Mouse (Mus musculus) thymus, adult 18-20 months (tissue): ENCODE data around the gene Tbk1.

Experiments
- DNase-seq, 2 experiments: peaks; one replicate each; pipeline ENCODE4 v3.0.0; 2022; ENCODE audit warnings: mixed read lengths in 2 of 2

Gene Tbk1

DNA sequence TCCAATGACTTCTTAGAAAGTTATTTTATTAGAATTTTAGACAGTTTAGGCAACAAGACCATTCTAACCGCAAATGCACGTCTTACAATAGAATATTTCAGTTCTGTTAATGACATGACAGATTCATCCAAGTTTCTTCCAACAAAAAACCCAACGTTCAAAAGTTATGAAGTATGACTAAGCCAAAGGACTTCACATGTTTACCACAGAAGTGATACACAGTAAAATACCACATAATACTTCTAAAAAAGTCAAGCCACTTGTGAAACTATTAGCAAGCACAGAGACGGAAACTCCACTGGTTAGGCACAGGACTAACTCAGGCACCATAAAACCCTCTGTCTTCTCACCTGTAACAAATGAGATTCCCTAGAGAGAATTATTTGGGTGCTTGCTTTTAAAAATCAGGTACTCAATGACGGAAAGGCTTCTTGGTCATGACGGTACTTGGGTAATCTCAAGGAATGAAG is 819 bp upstream of the Tbk1 start:
- no peak for DNase-seq

DNA sequence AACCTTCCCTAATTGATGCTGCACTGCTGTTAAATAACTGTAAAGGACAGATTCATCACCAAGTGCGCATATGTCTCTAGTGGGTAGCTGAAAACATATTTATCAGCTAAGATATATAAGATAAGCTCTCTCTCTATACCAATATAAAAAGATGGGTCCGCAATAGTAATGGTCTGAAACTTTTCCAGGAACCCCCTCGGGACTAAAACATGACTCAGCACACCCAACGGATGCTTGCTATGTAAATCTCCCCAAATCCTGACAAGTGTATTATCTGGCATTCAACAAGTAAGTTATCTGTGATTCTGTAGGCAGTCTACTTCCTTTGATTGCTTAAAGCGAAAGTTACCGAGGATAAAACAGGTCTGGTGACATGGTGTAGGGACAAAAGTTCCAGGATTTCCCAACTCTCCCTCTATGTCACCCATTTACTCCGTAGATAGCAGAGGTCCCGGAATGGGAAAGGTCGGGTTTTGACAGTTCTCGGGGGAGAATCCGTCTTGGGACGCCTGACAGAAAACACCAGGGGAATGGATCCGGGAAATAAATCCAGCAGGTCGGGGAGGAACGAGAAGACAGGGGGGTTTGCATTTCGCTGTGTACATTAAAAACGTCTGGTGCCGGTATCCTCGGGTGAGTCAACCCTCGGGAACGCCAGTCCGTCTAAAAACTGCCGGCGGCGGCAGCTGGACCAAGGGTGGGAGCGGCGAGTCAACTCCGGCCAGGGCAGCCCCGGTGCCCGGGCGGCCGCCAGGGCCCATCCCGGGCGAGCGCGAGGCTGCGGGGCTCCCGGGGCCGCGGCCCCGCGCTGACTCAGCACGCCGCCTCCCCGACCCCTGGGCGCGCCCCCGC is 570 bp downstream of the Tbk1 start:
- peak in 1 of 2 experiments; percentile 32 for DNase-seq

DNA sequence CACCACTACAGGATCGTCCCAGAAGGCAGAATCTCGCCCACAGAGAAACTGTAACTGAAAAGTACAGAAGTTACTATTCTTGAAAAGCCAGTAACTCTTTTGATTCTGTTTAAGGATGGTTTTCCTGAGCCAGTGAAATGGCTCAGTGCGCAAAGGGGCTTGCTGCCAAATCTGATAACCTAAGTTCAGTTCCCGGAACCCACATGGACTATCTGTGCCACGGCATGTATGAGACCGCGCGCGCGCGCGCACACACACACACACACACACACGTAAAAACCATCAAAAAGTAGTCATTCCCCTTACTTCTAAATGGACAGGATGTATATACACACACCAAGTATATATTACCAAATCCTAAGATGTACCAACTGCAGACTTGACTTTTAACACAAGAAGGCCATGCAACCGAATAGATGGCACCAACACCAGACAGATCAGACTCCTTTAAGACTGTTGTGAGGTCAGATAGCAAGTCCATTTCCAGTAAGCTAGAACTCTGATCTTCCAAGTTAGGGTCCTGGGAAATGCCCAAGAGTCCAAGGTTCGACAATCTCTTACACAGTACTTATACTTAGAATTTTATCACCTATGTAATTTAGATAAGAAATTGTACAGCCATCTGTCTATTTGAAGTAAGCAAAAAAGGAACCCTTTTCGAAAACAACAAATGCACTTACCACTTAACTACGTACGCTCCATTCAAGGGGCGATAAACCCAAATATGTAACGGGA is 1.4 kb downstream of the Tbk1 start:
- no peak for DNase-seq

DNA sequence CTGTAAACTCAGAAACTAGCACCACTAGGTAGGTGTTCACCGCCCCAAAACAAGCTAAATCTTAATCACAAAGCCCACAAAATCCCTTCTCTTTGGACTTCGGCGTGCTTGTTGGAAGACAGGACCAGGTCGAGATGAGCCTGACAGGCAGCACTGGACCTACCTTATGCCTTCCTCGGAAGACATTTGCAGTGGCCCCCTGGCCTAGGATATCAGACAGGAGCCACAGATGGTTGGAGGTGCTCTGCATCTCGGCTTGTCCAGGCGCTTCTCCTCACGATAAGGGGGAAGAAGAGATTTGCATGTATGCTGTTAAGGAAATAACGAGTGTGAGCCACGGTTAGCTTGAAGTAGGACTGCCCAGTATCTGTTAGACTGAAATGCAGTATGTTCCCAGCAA is 2.6 kb downstream of the Tbk1 start:
- no peak for DNase-seq

DNA sequence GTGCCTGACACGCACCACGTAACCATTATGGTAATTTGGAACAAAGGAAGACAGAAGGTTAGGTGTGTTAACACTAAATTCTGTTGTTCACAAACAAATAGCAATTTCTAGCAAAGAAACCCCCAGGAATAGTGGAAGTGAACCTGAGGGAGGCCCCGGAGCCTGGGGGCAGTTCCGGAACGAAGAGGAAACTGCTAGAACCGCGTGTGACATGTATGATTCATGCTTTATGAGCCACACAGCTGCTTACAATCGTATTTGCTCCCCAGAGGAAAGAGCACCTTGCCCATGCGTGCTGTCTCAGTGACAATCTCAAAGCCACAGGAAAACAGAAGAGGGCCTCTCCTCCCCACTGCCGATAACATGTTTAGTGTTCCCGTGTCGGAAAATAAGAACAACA is 3.6 kb downstream of the Tbk1 start:
- no peak for DNase-seq

DNA sequence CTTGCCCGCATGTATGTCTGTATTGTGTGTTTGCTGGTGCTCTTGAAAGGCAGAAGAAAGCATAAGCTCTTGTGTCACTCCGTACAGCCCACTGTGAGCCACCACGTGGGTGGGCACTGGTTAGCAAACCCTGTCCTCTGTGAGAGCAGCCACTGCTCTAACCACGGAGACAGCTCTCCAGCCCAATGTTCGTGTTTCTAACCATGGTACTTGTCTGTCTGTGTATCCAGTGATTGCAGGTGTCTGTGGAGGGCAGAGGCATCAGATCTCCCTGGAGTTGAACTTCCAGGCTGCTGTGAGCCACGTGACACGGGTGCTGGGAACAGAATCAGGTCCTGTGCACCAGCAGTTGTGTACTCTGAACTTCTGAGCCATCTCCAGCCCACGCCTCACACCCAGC is 4.3 kb downstream of the Tbk1 start:
- DNase-seq = no peak

DNA sequence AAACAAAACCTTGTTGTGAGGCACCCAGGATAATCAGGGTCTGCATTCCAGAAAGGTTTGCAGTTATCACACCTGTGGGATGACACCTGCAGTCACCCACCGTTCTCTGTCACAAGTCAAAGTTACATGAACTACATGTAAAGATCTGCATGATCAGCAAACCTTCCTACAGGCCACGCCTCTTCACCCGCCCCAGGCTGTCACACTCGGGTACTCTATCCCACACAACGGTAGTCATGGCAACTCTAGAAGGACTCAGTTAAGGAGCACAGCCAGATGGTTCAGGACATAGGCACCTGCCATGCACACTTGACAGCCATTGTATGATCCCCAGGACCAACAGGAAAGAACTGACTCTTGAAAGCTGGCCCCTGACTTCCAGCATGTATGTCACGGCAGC is 5.2 kb downstream of the Tbk1 start:
- no peak for DNase-seq

DNA sequence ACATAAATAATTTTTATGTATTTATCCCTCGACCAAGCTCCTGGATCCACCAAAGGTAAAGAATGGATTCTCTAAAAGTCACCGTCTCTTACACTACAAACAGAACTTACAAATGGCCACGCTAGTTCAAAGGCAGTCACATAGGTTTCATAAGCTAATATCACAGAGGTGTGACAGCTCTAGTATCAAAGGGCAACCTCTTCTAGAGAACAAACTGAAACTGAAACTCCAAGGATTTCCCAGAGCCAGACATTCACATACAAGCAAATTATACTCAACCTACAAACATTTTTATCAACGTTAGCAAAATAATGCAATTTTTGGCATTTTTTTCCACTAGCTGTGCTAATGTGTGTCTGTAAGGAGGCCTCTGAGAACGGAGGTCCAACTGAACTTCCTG is 6.2 kb downstream of the Tbk1 start:
- no peak for DNase-seq

DNA sequence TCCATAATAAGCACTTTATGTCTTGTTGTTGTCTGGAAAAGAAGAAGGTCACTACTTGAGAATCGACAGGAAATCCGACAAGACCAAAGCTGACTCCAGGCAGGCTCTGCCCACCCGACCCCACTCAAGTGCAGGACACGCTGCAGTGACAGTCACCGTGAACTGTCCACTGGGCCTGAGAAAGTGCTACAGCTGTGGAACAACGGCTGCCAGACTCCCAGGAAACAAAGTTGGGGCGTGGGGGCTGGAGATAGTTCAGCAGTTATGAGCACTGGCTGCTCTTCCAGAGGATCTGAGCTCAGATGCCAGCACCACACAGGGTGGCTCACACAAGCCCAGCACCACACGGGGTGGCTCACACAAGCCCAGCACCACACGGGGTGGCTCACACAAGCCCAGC is 10.2 kb downstream of the Tbk1 start:
- DNase-seq = no peak

DNA sequence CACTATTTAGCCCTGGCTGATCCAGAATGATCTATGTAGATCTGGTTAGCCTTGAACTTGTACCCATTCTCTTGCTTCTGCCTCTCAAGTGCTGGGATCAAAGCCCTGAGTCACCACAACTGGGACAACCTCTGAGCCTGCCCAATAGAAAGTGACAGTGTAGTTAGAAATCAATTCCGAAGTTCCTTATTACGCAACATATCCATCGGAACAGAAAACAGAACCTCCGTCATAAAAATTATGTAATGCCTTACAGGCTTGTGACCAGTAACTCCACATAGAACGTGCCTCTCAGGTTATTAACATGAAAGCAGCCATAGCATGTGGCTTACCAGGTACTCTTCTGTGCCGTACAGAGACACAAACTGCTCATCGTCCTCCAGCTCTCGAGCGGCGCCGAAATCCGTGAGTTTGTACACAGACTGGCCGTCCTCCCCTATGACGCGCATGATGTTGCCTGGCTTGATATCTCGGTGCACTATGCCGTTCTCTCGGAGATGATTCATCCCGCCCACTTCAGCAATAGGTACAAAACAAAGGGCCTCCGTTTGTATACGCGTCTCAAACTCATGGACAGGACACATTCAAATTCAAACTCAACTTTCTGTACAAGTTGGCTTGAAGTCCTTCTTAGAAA is 15.0 kb downstream of the Tbk1 start:
- DNase-seq = no peak

DNA sequence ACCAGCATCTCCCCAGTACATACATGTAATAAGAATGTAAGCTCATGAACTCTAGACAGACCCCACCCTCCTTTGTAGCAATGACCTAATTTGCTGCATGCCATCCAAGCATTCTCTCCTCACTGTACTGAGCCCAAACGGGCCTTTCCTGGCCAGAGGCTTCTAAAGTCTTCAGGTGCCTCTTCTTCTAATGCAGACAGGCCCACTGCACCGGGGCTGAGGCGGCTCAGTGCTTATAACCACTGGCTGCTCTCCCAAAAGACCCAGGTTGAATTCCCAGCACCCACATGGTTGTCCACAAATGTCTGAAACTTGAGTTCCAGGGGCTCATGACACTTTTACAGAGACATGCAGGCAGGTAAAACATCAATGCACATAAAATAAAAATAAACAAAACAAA is 15.6 kb downstream of the Tbk1 start:
- no peak for DNase-seq

DNA sequence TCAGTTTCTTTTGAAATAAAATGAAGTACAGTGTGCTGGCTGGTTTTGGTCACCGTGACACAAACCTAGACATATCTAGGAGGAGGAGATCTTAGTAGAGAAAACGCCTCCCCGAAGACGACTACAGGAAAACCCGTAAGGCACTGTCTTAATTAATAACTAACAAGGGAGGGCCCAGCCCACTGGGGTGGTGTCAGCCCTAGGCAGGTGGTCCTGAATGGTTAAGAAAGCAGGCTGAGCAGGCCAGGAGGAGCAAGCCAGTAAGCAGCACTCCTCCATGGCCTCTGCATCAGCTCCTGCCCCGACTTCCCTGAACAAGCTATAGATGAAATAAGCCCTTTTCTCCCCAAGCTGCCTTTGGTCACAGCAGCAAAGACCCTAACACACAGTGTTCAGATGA is 16.8 kb downstream of the Tbk1 start:
- DNase-seq = no peak

DNA sequence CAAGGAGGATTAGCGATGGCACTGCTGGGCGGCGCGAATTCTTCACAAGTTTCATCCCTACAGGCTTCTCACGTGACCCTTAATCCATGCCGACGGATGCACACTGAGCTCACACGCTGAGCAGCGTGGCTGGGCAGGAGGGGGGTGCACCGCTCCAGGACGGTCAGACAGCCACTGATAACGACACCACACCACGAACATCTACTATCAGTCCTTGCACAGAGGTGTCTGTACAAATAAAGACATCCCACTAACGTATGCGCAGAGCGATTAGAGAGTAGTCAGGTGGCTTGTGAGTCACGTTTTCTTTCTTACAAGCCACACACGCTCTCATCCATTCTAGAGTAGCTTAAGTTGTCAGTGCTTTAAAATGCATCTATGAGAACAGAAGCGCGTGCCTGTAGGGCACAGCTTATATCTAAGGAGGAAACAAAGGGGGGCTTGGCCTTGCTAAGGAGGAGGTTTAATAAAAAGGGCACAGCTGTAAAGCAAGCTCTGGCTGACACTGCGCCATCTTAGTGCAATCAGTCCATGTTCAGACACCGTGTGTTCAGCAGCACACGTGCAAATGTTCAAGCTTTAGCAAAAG is 17.5 kb downstream of the Tbk1 start:
- no peak for DNase-seq

DNA sequence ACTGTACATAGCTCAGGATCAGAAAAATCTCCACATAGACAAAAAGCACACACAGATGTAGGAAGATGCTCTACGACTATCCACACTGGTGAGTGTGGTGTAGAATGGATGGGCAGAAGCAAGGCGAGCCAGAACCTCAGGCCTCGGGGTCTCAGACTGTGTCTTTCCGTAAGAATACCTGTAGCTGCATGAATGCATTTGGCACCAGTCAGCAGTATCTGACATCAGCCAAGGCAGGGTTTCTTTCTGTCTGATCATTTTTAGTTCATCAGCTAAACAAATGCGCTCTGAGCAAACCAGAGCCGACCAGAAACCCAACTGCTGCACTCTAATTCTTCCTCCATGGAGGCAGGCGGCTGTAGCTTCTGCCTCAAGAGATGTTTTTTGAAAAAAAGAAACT is 18.1 kb downstream of the Tbk1 start:
- no peak for DNase-seq

DNA sequence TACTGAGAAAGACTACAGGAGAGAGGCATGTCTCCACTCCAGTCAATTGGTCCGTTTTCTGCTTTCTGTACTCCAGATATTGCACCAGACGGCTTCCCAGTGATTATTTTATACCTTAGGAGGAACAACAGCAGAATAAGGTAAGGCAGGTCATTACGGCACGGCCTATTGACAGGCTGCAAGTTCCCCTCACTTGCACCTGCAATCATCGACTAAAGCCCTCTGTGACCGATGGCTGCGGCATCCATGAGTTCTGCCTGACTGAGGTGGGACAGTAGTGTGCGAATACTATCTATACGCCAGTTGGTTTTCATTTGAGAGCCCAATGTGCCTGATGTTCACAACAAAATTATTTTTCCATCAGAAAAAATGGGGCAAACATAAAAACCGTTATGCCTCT is 18.6 kb downstream of the Tbk1 start:
- DNase-seq = no peak

DNA sequence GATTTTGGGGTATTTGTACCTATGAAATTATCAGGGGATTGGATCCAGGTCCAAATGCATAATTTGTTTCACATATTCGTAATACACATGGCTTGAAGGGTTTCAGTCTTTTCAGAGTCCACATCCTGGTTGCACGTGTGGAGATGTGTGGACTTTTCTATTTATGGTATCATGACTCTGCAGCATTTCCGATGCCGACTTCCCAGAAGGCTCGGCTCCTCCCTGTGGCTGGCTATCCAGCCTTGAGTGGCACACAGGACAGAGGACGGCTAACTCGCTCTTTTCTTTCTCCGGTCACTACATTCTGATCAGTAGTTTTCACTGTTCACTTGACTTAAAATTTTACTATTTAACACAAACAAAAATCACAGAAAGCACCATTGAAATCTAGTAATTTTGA is 22.1 kb downstream of the Tbk1 start:
- no peak for DNase-seq

DNA sequence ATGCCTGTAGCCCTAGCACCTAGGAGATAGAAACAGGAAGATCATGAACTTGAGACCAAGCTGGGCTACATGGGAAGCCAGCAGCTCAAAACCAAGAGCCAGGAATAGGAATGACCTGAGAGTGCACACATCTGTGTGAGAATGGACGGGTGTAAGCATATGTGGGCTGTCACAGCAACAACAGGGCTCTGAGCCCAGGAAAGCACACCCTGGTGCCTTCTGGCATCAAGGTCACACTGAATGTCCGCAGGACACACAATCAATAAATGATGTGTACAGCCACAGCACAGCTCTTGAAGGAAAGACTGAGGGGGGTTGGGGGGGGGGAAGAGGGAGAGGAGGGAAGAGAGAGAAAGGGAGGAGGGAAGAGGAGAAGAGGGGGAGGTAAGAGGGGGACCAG is 28.4 kb downstream of the Tbk1 start:
- DNase-seq = no peak

DNA sequence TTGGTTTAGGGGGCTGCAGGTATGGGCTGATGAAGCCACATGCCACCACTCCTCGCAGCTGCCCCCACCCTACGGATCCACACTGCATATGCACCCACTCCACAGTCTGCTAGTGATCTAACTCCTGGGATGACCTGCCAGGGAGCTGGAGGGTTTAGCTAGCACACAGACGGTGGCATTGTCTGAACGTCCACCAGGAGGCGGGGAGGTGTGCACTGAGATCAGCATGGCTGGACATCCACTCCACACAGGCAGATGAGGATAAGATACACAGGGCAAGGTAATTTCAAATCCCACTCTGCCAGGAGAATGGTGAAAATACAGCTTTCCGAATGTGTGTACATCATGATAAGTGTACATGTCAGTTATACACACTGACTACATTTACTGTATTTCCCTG is 30.3 kb downstream of the Tbk1 start:
- DNase-seq = no peak

DNA sequence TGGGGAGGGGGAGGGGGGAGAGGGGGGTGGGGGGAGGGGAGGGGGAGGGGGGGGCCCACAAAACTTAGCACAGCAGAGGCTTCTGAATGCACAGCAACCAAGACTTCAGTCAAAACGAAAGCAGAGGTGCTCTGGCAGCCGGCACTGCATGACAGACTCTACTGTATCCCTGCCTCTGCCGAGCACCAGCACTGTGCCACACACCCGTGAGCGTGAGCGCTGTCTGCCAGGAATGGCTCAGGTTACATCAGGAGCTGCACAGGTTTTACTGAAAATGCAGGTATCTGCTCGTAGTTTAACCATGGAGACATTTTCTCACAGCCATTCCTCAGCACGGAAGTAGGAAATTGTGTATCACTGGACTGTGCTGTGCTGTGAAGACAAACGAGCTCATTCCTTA is 36.3 kb downstream of the Tbk1 start:
- DNase-seq = no peak

DNA sequence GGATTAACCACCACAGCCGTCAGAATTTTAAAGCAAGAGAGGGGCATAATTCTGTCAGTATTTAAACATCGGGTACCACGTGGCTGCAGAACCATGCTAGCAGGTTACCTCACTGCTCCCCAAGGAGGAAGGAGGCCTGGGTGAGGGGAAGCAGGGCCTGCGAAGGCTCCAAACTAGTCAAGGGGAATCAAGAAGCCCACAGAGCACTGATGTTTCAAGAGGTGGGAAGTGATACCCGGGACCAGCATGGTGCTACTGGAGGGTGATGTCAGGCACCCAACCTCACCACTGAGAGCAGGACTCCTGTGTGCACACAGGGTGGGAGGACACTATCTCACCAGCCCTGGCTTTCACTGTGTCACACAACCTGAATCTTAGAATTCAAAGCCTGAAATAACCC is 36.9 kb downstream of the Tbk1 start:
- no peak for DNase-seq

DNA sequence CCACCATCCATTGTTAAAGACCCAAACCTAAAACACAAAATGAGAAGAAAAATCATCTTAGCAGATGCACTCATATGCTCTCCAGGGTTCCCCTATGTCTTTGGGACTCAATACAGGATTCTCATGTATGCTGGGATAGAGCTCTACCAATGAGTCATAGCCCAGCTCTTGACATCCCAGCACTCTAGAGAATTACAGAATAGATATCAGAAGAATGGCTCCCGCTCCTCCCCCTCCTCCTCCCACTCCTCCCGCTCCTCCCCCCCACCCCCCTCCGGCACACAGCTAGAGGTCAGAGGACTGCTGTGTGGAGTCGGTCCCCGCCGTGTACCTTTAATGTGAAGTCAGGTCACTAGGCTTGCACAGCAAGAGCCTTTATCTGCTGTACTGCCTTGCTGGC is 39.4 kb downstream of the Tbk1 start:
- DNase-seq = no peak

DNA sequence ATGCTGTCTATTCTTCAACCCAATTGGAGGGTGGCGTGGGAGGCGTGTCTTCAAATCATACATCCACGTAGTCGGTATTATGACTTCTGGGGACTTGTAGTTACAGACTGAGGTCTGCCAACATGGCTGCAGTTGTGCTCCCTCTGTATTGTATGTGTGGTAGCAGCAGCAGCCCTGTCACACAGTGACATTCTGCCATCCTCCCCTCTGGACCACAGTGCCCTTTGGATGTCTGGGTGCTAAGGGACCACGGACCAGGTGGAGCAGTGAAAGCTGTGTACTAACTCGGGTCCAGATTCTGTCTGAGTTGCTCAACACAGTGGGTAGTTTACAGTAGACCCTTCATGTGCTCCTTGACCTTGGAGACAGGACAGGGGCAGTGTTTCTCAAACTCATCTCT is 43.0 kb downstream of the Tbk1 start:
- DNase-seq = no peak

DNA sequence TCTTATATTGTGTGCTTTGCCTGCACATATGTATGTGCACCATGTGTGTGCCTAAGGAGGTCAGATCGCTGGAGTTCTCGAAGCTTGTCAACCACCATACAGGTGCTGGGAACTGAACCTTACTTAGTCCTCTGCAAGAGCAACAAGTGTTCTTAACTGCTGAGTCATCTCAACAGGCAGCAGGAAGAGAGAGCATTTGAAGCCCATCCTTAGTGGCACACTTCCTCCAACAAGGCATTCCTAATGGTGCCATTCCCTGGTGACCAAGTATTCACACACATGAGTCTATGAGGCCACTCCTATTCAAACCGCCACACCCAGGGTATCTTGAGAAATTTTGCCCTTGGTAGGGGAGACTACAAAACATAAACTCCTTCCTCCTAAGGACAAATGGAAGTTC is 44.4 kb downstream of the Tbk1 start:
- no peak for DNase-seq

DNA sequence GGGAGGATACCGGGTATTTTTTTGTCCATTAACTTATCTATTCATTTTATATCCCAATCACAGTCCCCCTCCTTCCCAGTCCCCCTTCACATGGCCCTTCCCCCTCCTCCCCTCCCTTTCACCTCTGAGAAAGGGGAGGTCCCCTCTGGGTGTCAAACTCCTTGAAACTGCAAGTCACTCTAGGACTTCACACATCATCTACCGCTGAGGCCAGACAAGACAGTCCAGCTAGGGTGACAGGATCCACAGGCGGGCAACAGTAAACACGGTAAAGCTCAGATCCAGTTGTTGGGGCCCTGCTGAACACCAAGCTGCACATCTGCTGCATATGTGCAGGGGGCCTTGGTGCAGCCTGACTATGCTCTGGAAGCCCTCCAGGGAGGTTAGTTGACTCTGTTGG is 51.6 kb downstream of the Tbk1 start:
- DNase-seq = no peak
